Mouse (Mus musculus): ENCODE measurements around the gene Pogz.

- TF ChIP-seq CTCF (IDR thresholded peaks at IDR 0.05; ENCODE audit: low read depth) (no peak), EP300 (IDR thresholded peaks at IDR 0.05; ENCODE audit: low read depth) (no peak)
Measured at GRCm38 (mm10) chr3:94911050-94911693, 73.8 kb downstream of the Pogz start.
